Comparison of ENCODE assay signal across 24 mouse cellular contexts in the genomic region with DNA sequence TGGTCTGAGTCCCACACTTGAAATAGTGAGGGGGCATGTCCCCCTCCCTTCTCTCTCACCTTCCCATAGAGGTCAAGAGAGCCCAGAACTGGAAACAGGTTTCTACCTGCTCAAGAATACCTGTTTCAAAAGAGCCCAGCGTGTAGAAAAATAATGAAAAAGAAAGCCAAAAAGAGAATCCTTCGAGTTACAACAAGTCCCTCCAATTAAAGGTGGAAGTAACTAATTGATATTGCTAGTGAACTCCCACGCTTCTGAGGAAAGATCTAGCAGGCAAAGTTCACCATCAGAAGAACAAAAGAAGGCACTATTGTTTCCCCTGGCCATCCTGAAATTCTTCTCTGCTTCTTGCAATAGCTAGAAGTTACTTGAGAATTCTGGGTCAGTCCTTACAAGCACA.
DNase-seq lines count a peak whose midpoint lies in the region; ATAC-seq and TF ChIP-seq lines count a peak whose summit lies in the region.
"Had no signal": no experiment of that assay in that cellular context is flagged by ENCODE, and none has a peak within 500 bp of the region (broad histone marks: within the 10 kb centered on the region; RNA-seq: fewer than 3 reads in every experiment).

No protein-coding gene starts in this region.

- no peak for TF ChIP-seq EP300 in lung, postnatal 0 days (IDR thresholded peaks at IDR 0.05)
- no peak for TF ChIP-seq EP300 in CH12.LX (IDR thresholded peaks at IDR 0.05; ENCODE audit: low read length)

- H3K79me2 ChIP-seq in CH12.LX (replicated peaks; ENCODE audit: control insufficient read depth, extremely low read depth, insufficient read depth, poor library complexity, severe bottlenecking) = no peaks in the 10 kb centered on the region

- H3K27me3 ChIP-seq in lung, postnatal 0 days (replicated peaks; ENCODE audit: insufficient read depth, low read length) = no peaks in the 10 kb centered on the region
- H3K27me3 ChIP-seq in CH12.LX (replicated peaks) = no peaks in the 10 kb centered on the region
- H3K27me3 ChIP-seq in forebrain, embryonic 15.5 days = no peaks in the 10 kb centered on the region
- H3K27me3 ChIP-seq: embryonic facial prominence, embryonic 13.5 days; embryonic facial prominence, embryonic 15.5 days; forebrain, embryonic 13.5 days had no signal

- no peak for TF ChIP-seq RAD21 in CH12.LX (IDR thresholded peaks at IDR 0.05; ENCODE audit: low read depth, low read length)

- no peak overlapping the region for H3K4me2 ChIP-seq in lung, postnatal 0 days (replicated peaks; ENCODE audit: low read depth, low read length)
- H3K4me2 ChIP-seq in CH12.LX (ENCODE audit: insufficient read depth, low read depth, poor library complexity, severe bottlenecking) = no peak overlapping the region
- no peak overlapping the region for H3K4me2 ChIP-seq in forebrain, embryonic 15.5 days (replicated peaks)
- H3K4me2 ChIP-seq: embryonic facial prominence, embryonic 13.5 days; embryonic facial prominence, embryonic 15.5 days; forebrain, embryonic 13.5 days had no signal

- no peaks in the 10 kb centered on the region for H3K36me3 ChIP-seq in lung, postnatal 0 days (ENCODE audit: insufficient read depth, low read length)
- H3K36me3 ChIP-seq in CH12.LX (replicated peaks in 1 of 2; ENCODE audit: control insufficient read depth in 1 of 2, insufficient read depth in 1 of 2, low read length in 1 of 2) = no peaks in the 10 kb centered on the region
- H3K36me3 ChIP-seq in forebrain, embryonic 15.5 days = no peaks in the 10 kb centered on the region
- H3K36me3 ChIP-seq: embryonic facial prominence, embryonic 13.5 days; embryonic facial prominence, embryonic 15.5 days had no signal

- no peak for TF ChIP-seq CTCF in lung, postnatal 0 days (IDR thresholded peaks at IDR 0.05)
- no peak for TF ChIP-seq CTCF in CH12.LX (conservative IDR thresholded peaks at IDR 0.05 in 1 of 2, IDR thresholded peaks at IDR 0.05 in 1 of 2; ENCODE audit: low read depth in 2 of 2, low read length in 2 of 2)

- 0 out of 2 replicates have a peak, but pooled peaks have one; percentile 32 for ATAC-seq in lung, postnatal 0 days
- ATAC-seq in forebrain, embryonic 15.5 days (replicated peaks) = no peak
- ATAC-seq: CD4-positive, CD25-positive, alpha-beta regulatory T cell, adult 4 months; forebrain, embryonic 13.5 days; forebrain, embryonic 16.5 days had no signal

- in situ Hi-C loops in CH12.LX (cut with MboI; ENCODE audit: low pct_ligation_motif_present, low pct_unique_long_range_greater_than_20kb, low sequenced_read_pairs) = no loop called here

- TF ChIP-seq POLR2A in CH12.LX (IDR thresholded peaks at IDR 0.05; ENCODE audit: low read depth, low read length) = no peak

- H3K9me3 ChIP-seq in lung, postnatal 0 days (ENCODE audit: low read length) = no peaks in the 10 kb centered on the region
- no peaks in the 10 kb centered on the region for H3K9me3 ChIP-seq in CH12.LX (replicated peaks; ENCODE audit: low read length)
- H3K9me3 ChIP-seq in forebrain, embryonic 15.5 days = no peaks in the 10 kb centered on the region
- H3K9me3 ChIP-seq: embryonic facial prominence, embryonic 13.5 days; embryonic facial prominence, embryonic 15.5 days; forebrain, embryonic 13.5 days had no signal

- 58% methylated on average over 3 of the region's 3 CpGs for WGBS in lung, postnatal 0 days
- 81% methylated on average over 3 of the region's 3 CpGs for WGBS in forebrain, embryonic 15.5 days

- peaks cover 9% of the 10 kb centered on the region; the same call in 1 of the 2 replicates for H3K4me1 ChIP-seq in lung, postnatal 0 days (ENCODE audit: insufficient read depth, low read depth, low read length)
- H3K4me1 ChIP-seq in CH12.LX (ENCODE audit: control insufficient read depth in 1 of 2, insufficient read depth in 2 of 2) = peaks cover 27 to 62% of the 10 kb centered on the region in 2 experiments
- H3K4me1 ChIP-seq in forebrain, embryonic 15.5 days = peaks cover 6% of the 10 kb centered on the region; the same call in 1 of the 2 replicates

- DNase-seq in heart, adult 11 months = peak; percentile 53
- DNase-seq in heart, postnatal 4 days = no peak
- no peak for DNase-seq in lung, postnatal 0 days (ENCODE audit: low spot score)
- DNase-seq in lung, postnatal 10 days = no peak
- DNase-seq in CH12.LX (ENCODE audit: extremely low read depth) = no peak
- DNase-seq in gonadal fat pad, adult 2 months (ENCODE audit: low read depth) = peak; percentile 98
- no peak for DNase-seq in layer of hippocampus, adult 9-11 months
- DNase-seq: adrenal gland, adult 2 months; adrenal gland, postnatal 10 days; adrenal gland, postnatal 25 days; B cell, adult 2 months; cerebellum, adult 11 months; cerebellum, adult 18-20 months; cerebellum, adult 8-10 months; cerebellum, adult 9-11 months; cerebellum, postnatal 36 days; embryo, embryonic 11 days had no signal

- dilution Hi-C loops in CH12.LX (cut with MboI; ENCODE audit: extremely low pct_ligation_motif_present, extremely low pct_unique_long_range_greater_than_20kb, low sequenced_read_pairs) = no loop called here

- H3K27ac ChIP-seq in lung, postnatal 0 days (ENCODE audit: low read length) = no peak overlapping the region
- H3K27ac ChIP-seq in CH12.LX (ENCODE audit: insufficient read depth, low read depth) = peak overlapping the region; percentile 20; the same call in 1 of the 2 replicates
- H3K27ac ChIP-seq in forebrain, embryonic 15.5 days (replicated peaks) = no peak overlapping the region
- H3K27ac ChIP-seq: embryonic facial prominence, embryonic 13.5 days; embryonic facial prominence, embryonic 15.5 days; forebrain, embryonic 13.5 days had no signal

- no peak overlapping the region for H3K4me3 ChIP-seq in lung, postnatal 0 days (ENCODE audit: low read depth, low read length)
- H3K4me3 ChIP-seq in CH12.LX (replicated peaks in 1 of 3; ENCODE audit: low read depth in 2 of 3, low read length in 2 of 3, poor library complexity in 1 of 3) = no peak overlapping the region
- H3K4me3 ChIP-seq in forebrain, embryonic 15.5 days = no peak overlapping the region
- H3K4me3 ChIP-seq: embryonic facial prominence, embryonic 13.5 days; embryonic facial prominence, embryonic 15.5 days; erythroblast, embryonic 14.5 days; forebrain, embryonic 13.5 days had no signal

- H3K9ac ChIP-seq in lung, postnatal 0 days (replicated peaks; ENCODE audit: low read depth) = no peak overlapping the region
- H3K9ac ChIP-seq in CH12.LX (ENCODE audit: insufficient read depth, low read depth) = peak overlapping the region; percentile 60; the same call in 1 of the 2 replicates
- H3K9ac ChIP-seq in forebrain, embryonic 15.5 days (replicated peaks) = no peak overlapping the region
- H3K9ac ChIP-seq: embryonic facial prominence, embryonic 13.5 days; embryonic facial prominence, embryonic 15.5 days; forebrain, embryonic 13.5 days had no signal

TF ChIP-seq in CH12.LX, 34 proteins besides CTCF, POLR2A, EP300 and RAD21:
- TF ChIP-seq ZC3H11A (IDR thresholded peaks at IDR 0.05; ENCODE audit: low read depth, low read length) = no peak
- no peak for TF ChIP-seq SMC3 (IDR thresholded peaks at IDR 0.05; ENCODE audit: low read depth, low read length)
- TF ChIP-seq GABPA (IDR thresholded peaks at IDR 0.05; ENCODE audit: insufficient replicate concordance, low read depth, low read length) = no peak
- TF ChIP-seq SIN3A (IDR thresholded peaks at IDR 0.05; ENCODE audit: low read length) = no peak
- TF ChIP-seq HCFC1 (IDR thresholded peaks at IDR 0.05; ENCODE audit: low read depth, low read length) = no peak
- no peak for TF ChIP-seq USF2 (conservative IDR thresholded peaks at IDR 0.05; ENCODE audit: low read depth, low read length)
- no peak for TF ChIP-seq IRF4 (IDR thresholded peaks at IDR 0.05; ENCODE audit: low read depth, low read length)
- no peak for TF ChIP-seq POLR2AphosphoS2 (IDR thresholded peaks at IDR 0.05; ENCODE audit: low read depth, low read length)
- no peak for TF ChIP-seq ELF1 (IDR thresholded peaks at IDR 0.05; ENCODE audit: low read depth, low read length)
- TF ChIP-seq MAZ (IDR thresholded peaks at IDR 0.05; ENCODE audit: low read depth, low read length) = no peak
- TF ChIP-seq CHD1 (IDR thresholded peaks at IDR 0.05; ENCODE audit: low read depth, low read length) = no peak
- TF ChIP-seq CHD2 (IDR thresholded peaks at IDR 0.05; ENCODE audit: low read length) = no peak
- TF ChIP-seq MXI1 (IDR thresholded peaks at IDR 0.05; ENCODE audit: low read depth, low read length) = no peak
TF ChIP-seq in CH12.LX: peak in this region for 0.

Comparison
In these comparisons a context has a peak if more than half of its experiments do, and no peak if none do; other contexts are left out.
1. DNase-seq: peak in heart, adult 11 months (single experiment) and gonadal fat pad, adult 2 months (single experiment); none in heart, postnatal 4 days (single experiment), lung, postnatal 0 days (single experiment), lung, postnatal 10 days (single experiment), CH12.LX (single experiment) and layer of hippocampus, adult 9-11 months (single experiment).